Mouse (Mus musculus): ENCODE measurements at regions not wholly inside any gene's neighbourhood (a gene's known extent, or its start where the extent isn't known, plus 50 kb on each side); places are given as distances from the start of the nearest gene placed in this dataset.

DNA sequence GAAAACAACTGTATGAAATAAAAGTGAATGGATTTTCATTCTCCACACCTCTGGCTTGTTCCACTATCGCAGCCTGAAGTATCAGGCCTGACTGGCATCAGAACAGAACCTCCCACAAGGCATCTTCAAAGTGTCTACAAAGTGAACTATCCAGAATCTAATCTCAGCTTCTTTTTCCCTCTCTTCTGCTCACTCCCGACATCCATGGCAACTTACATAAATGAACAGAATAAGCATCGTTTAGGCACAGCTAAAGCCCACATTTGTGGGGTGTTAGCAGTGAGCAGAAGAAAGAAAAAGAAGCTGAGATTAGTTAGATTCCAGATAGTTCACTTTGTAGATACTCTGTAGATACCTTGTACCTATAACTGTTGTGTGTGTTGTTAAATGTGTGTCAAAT is 182.0 kb downstream of the Lmo4 start:
- no peak for TF ChIP-seq CTCF (IDR thresholded peaks at IDR 0.05; ENCODE audit: borderline replicate concordance, control insufficient read depth, extremely low read depth, insufficient read depth, low read length, poor library complexity)
- TF ChIP-seq POLR2A (IDR thresholded peaks at IDR 0.05; ENCODE audit: control insufficient read depth, extremely low read depth, insufficient read depth, low read length, poor library complexity), result no peak

Data from thymus, adult 2 months (tissue).